Mouse (Mus musculus): Measurements from ENCODE around the gene Dkc1. TPM values are rescaled to one million over a fixed set of nuclear protein-coding genes. Genes with fewer than 3 reads are reported as not detected.

Gene Dkc1
- polyA plus RNA-seq, 1 experiment from 2014 or later, result 148 TPM

DNA sequence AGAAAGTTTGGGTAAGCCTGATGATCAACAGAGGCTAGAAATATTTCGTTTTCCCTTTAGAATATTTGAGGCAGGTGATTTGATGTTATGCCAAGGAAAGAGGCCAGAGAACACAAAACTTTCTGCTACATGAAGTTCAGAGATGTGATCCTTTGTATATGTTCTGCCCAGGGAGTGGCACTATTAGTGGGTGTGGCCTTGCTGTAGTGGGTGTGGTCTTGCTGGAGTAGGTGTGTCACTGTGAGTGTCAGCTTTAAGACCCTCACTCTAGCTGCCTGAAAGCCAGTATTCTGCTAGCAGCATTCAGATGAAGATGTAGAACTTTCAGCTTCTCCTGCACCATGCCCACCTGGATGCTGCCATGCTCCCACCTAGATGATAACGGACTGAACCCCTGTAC lies 54.6 kb downstream of the Dkc1 start:
- Histone ChIP-seq H3K27ac (no peak overlapping the region), H3K4me3 (replicated peaks) (no peak overlapping the region), H3K4me2 (no peak overlapping the region), H3K9ac (replicated peaks) (no peak overlapping the region), H3K4me1 (replicated peaks) (no peaks in the 10 kb centered on the region), H3K36me3 (no peaks in the 10 kb centered on the region), H3K9me3 (no peaks in the 10 kb centered on the region), H3K27me3 (no peaks in the 10 kb centered on the region)
- no peak for ATAC-seq (ENCODE audit: insufficient number of reproducible peaks, insufficient read depth, low FRiP score, low TSS enrichment, low read depth)
- 83% methylated on average over 2 of the region's 2 CpGs for WGBS

DNA sequence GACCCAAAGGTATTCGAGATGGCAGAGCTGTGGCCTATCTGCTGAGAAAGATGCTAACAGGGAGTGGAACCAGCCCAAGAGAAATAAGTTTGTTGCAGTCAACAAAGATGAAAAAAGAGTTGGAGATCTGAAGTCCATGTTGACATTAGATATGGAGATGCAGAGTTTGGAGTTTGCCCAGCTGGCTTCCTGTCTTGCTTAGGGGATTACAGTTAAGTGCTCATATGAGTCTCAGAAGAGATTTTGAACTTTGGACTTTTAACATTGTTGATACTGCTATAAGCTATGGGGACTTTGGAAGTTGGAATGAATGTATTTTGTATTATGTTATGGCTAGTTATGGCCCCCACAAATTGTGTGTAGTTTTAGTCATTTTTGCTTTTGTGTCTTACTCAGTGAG lies 56.6 kb downstream of the Dkc1 start:
- H3K4me1 ChIP-seq (replicated peaks), result no peaks in the 10 kb centered on the region
- H3K36me3 ChIP-seq, result no peaks in the 10 kb centered on the region
- no peaks in the 10 kb centered on the region for H3K9me3 ChIP-seq
- no peaks in the 10 kb centered on the region for H3K27me3 ChIP-seq
- H3K27ac ChIP-seq, result no peak overlapping the region
- no peak overlapping the region for H3K4me3 ChIP-seq (replicated peaks)
- 68% methylated on average over 1 of the region's 1 CpGs for WGBS
- no peak for ATAC-seq (ENCODE audit: insufficient number of reproducible peaks, insufficient read depth, low FRiP score, low TSS enrichment, low read depth)
- no peak overlapping the region for H3K9ac ChIP-seq (replicated peaks)
- H3K4me2 ChIP-seq, result no peak overlapping the region

DNA sequence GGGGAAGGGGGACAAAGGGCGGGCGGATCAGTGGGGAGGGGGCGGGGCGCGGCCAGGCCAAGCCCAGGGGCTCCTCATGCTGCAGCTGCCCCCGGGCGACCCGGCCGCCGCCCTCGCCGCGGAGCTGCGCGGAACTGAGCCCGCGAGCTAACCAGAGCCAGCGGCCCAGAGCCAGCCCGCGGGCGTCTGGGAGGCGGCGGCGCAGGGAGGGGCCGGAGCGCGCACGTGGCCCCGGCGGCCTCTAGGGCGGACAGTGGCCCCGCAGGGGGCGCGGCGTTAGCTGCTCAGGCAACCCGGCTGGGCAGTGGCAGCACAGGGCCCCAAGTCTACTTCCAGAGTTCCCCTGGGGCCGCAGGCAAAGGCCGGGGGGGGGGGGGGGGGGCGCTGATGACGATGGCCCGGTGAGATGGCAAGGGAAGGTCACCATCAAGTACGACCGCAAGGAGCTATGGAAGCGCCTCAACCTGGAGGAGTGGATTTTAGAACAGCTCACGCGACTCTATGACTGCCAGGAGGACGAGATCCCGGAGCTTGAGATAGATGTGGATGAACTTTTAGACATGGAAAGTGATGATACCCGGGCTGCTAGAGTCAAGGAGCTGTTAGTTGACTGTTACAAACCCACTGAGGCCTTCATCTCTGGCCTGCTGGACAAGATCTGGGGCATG lies 60.1 kb downstream of the Dkc1 start:
- Histone ChIP-seq H3K9me3 (no peaks in the 10 kb centered on the region), H3K4me2 (peak overlapping the region; percentile 58), H3K27ac (no peak overlapping the region), H3K4me3 (replicated peaks) (peak overlapping the region; percentile 46), H3K27me3 (no peaks in the 10 kb centered on the region), H3K4me1 (replicated peaks) (no peaks in the 10 kb centered on the region), H3K9ac (replicated peaks) (peak overlapping the region; percentile 52), H3K36me3 (no peaks in the 10 kb centered on the region)
- no peak; the same call in 1 of the 2 replicates for ATAC-seq (ENCODE audit: insufficient number of reproducible peaks, insufficient read depth, low FRiP score, low TSS enrichment, low read depth)
- WGBS, result 15% methylated on average over 24 of the region's 49 CpGs

Other genes starting within 250 kb of the Dkc1 start
- gene Gab3, start 10.4 kb upstream of the Dkc1 start, polyA plus RNA-seq (2016; fragmentation: Nextera tagmentation; extraction: Ambion mirVana), result 1.0 and 1.1 TPM in 2 replicates
- 33.2 and 38.9 TPM in 2 replicates for gene Mpp1, start 35.2 kb downstream of the Dkc1 start, polyA plus RNA-seq (2016; fragmentation: Nextera tagmentation; extraction: Ambion mirVana)
- not detected in 2 replicates for gene Smim9, start 67.9 kb downstream of the Dkc1 start, polyA plus RNA-seq (2016; fragmentation: Nextera tagmentation; extraction: Ambion mirVana)